Mouse (Mus musculus): ENCODE measurements around the gene Pnpla2. TPM values are rescaled to one million over a fixed set of nuclear protein-coding genes. Genes with fewer than 3 reads are reported as not detected.

The Pnpla2 gene
- polyA plus RNA-seq, 1 experiment from 2014 or later = 19.7 TPM

DNA sequence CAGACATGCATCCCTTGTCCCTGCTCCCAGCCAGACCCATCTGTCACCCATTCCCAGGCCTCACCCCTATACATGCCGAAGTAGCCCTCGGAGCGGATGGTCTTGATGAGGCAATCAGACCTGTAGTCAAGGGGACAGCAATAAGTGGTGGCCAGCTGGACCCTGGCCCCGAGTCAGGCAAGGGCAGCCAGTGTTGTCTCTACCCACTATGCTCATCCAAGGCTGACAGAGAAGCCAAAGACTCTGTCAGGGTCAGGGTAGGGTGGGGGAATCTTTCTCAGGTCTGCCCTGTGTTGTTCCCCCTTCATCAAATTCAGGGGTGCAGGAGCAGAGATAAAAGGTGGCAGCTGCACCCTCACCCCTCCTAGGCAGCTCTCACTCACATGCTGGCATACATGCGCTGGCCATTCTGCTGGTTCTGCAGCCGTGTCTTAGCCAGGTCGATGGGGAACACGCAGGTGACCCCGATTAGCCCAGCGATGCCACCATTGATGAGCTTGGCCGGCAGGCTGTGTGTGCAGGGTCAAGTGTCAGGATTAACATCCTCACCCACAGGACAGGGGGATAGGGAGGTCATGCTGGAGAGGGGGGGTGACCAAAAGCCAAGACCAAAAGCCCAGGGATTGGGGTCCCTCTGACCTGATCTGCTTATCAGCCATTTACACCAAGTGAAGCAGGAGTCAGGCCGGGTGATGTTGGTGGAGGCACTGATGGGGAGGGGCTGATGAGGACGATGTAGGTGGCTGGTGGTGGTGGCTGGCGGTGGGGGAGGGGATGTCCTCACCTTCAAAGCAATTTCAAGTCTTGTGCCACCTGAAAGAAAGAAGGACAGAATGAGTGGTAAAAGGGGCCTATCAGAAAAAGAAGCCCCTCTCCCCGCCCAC lies 21.2 kb upstream of the Pnpla2 start:
- peak overlapping the region; percentile 68 for H3K9ac ChIP-seq
- peaks cover 30% of the 10 kb centered on the region for H3K36me3 ChIP-seq
- H3K4me1 ChIP-seq (replicated peaks) = peaks cover 76% of the 10 kb centered on the region
- ATAC-seq (ENCODE audit: low FRiP score, low read depth) = no peak
- 75% methylated on average over 15 of the region's 15 CpGs for WGBS
- H3K27ac ChIP-seq (replicated peaks) = peak overlapping the region; percentile 84
- no peaks in the 10 kb centered on the region for H3K9me3 ChIP-seq
- no peaks in the 10 kb centered on the region for H3K27me3 ChIP-seq
- peak overlapping the region; percentile 84 for H3K4me2 ChIP-seq
- peak overlapping the region; percentile 61 for H3K4me3 ChIP-seq

DNA sequence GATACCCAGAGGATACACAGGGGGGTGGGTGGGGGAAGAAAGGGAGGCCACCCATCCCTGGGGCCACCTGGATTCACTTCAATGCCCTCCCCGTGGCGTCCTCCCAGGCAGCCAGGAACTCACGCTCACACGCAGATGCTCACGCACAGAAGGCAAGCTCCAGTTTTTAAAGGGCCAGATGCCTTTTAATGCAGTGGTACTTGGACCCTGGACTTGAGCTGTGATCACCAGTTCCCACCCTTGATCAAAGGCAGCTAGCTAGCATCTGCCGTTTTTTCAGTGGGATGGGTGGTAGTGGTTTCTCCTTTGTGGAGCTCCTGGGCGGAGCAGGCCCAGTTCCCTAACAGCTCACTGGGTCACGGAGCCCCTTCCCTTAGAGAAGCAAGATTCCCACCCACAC lies 20.5 kb upstream of the Pnpla2 start:
- Histone ChIP-seq H3K36me3 (peaks cover 30% of the 10 kb centered on the region), H3K9ac (peak overlapping the region; percentile 68), H3K4me2 (peak overlapping the region; percentile 84), H3K4me1 (replicated peaks) (peaks cover 72% of the 10 kb centered on the region), H3K27ac (replicated peaks) (peak overlapping the region; percentile 84), H3K27me3 (no peaks in the 10 kb centered on the region), H3K9me3 (no peaks in the 10 kb centered on the region), H3K4me3 (peak overlapping the region; percentile 61)
- peak; percentile 12; the same call in 1 of the 2 replicates for ATAC-seq (ENCODE audit: low FRiP score, low read depth)
- 9% methylated on average over 8 of the region's 8 CpGs for WGBS

DNA sequence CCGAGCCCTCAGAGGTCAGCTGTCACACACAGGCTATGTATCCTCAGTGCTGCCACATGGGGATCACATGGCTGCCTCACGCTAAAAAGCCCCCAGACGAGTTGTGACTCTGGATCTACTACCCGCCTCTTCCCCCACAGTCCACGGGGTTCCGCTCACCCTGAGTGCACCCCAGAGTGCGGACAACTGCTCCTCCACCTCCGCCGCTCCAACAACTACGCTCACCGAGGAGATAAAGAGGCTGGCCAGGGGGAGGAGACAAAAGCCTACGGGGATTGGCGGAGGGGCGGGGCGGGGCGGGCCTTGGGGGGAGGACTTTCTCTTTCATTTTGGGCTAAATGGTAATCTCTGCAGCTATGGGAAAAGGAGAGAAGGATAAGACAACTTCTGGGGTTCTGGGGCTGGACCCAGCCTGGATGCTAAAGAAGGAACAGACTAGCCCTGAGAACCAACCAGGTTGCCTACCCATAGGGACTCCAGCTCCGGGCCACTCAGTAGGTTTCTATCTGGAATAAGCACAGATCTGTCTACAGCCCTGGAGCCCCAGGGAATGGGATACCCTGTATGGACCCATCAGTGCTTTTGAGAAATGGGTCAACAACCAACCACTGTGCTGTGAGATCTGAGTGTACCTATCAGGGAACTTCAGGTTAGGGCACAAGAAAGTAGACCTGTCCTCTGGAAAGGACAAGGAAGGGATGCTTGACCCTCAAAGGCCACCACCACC lies 19.7 kb upstream of the Pnpla2 start:
- Histone ChIP-seq H3K9me3 (no peaks in the 10 kb centered on the region), H3K36me3 (peaks cover 28% of the 10 kb centered on the region), H3K4me2 (peak overlapping the region; percentile 84), H3K4me1 (replicated peaks) (peaks cover 64% of the 10 kb centered on the region), H3K27me3 (no peaks in the 10 kb centered on the region), H3K9ac (peak overlapping the region; percentile 68), H3K27ac (replicated peaks) (peak overlapping the region; percentile 84), H3K4me3 (peak overlapping the region; percentile 61)
- ATAC-seq (ENCODE audit: low FRiP score, low read depth) = peak; percentile 10; the same call in 1 of the 2 replicates
- WGBS = 4% methylated on average over 17 of the region's 17 CpGs

GRCm38 (mm10) chr7:141435856-141436522 lies 19.0 kb upstream of the Pnpla2 start:
- Histone ChIP-seq H3K9ac (peak overlapping the region; percentile 68; the same call in 1 of the 2 replicates), H3K27me3 (no peaks in the 10 kb centered on the region), H3K4me3 (peak overlapping the region; percentile 61), H3K4me1 (replicated peaks) (peaks cover 63% of the 10 kb centered on the region), H3K27ac (replicated peaks) (no peak overlapping the region), H3K4me2 (peak overlapping the region; percentile 84), H3K36me3 (peaks cover 21% of the 10 kb centered on the region), H3K9me3 (no peaks in the 10 kb centered on the region)
- WGBS = 70% methylated on average over 9 of the region's 9 CpGs
- no peak for ATAC-seq (ENCODE audit: low FRiP score, low read depth)

DNA sequence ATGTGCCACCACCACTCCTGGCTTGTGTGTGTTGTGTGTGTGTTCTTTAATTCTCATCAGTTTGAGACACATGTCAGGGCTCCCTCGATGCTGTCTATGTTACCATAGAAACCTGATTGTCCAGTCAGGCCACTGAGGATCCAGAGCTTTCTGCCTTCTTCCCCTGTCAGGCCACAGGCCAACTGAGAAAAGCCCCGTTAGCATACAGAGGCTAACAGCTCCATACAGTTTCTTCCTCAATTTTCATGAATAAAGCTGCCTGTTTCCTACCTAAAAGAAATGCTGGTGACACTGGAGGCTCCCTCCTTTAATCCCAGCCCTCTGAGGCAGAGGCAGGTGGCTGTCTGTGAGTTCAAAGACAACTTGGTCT lies 18.5 kb upstream of the Pnpla2 start:
- Histone ChIP-seq H3K9ac (peak overlapping the region; percentile 61; the same call in 1 of the 2 replicates), H3K4me2 (peak overlapping the region; percentile 84), H3K27me3 (no peaks in the 10 kb centered on the region), H3K4me1 (replicated peaks) (peaks cover 63% of the 10 kb centered on the region), H3K9me3 (no peaks in the 10 kb centered on the region), H3K27ac (replicated peaks) (peak overlapping the region; percentile 80; the same call in 1 of the 2 replicates), H3K36me3 (peaks cover 16% of the 10 kb centered on the region), H3K4me3 (peak overlapping the region; percentile 54)
- WGBS = 38% methylated on average over 2 of the region's 2 CpGs
- ATAC-seq (ENCODE audit: low FRiP score, low read depth) = no peak

GRCm38 (mm10) chr7:141437178-141438120 lies 17.5 kb upstream of the Pnpla2 start, which contains the start of gene Slc25a22:
TSS of gene Slc25a22 (minus strand) at chr7:141437892.
- Histone ChIP-seq H3K27me3 (no peaks in the 10 kb centered on the region), H3K36me3 (peaks cover 7% of the 10 kb centered on the region; the same call in 1 of the 2 replicates), H3K4me1 (replicated peaks) (peaks cover 57% of the 10 kb centered on the region), H3K9ac (peak within 1 kb of the TSS; percentile 61), H3K4me3 (peak within 1 kb of the TSS; percentile 54), H3K4me2 (peak within 1 kb of the TSS; percentile 84), H3K9me3 (no peaks in the 10 kb centered on the region), H3K27ac (replicated peaks) (peak within 1 kb of the TSS; percentile 80)
- peak; percentile 80 for ATAC-seq (ENCODE audit: low FRiP score, low read depth)
- WGBS = 5% methylated on average over 53 of the region's 53 CpGs

GRCm38 (mm10) chr7:141438201-141438968 lies 16.6 kb upstream of the Pnpla2 start:
- 94% methylated on average over 12 of the region's 12 CpGs for WGBS
- ATAC-seq (ENCODE audit: low FRiP score, low read depth) = no peak
- H3K4me1 ChIP-seq (replicated peaks) = peaks cover 57% of the 10 kb centered on the region
- H3K4me2 ChIP-seq = peak overlapping the region; percentile 84; the same call in 1 of the 2 replicates
- H3K9me3 ChIP-seq = no peaks in the 10 kb centered on the region
- peak overlapping the region; percentile 61; the same call in 1 of the 2 replicates for H3K9ac ChIP-seq
- peak overlapping the region; percentile 80; the same call in 1 of the 2 replicates for H3K27ac ChIP-seq (replicated peaks)
- H3K4me3 ChIP-seq = peak overlapping the region; percentile 54; the same call in 1 of the 2 replicates
- no peaks in the 10 kb centered on the region for H3K36me3 ChIP-seq
- H3K27me3 ChIP-seq = no peaks in the 10 kb centered on the region

DNA sequence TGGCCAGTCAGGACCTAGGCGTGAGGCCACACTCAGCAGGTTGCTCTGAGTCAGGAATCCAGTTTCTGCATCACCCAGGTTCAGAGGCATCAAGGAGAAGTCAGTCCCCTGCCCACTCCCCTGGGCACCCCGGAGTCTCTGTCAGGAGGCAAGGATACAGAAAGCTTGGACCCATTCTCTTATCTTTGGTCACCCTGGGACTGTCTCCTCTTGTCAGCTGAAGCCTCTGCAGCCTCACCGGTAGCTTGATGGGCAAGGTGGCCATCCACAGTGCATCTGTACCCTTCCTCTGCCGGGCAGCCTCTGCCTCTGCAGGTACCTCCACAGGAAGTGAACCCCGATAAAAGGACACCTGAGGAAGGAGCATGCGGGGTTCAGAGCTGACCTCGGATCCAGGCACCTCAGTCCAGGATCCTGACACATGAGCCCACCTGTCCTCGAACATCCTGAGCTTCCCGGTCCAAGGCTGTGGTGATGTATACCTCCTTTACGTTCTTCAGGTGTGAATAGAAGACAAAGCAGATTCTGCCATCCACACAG lies 15.8 kb upstream of the Pnpla2 start:
- Histone ChIP-seq H3K27me3 (no peaks in the 10 kb centered on the region), H3K4me2 (no peak overlapping the region), H3K9me3 (no peaks in the 10 kb centered on the region), H3K9ac (no peak overlapping the region), H3K27ac (replicated peaks) (no peak overlapping the region), H3K36me3 (no peaks in the 10 kb centered on the region), H3K4me1 (replicated peaks) (peaks cover 57% of the 10 kb centered on the region), H3K4me3 (no peak overlapping the region)
- ATAC-seq (ENCODE audit: low FRiP score, low read depth) = no peak
- 95% methylated on average over 10 of the region's 10 CpGs for WGBS

DNA sequence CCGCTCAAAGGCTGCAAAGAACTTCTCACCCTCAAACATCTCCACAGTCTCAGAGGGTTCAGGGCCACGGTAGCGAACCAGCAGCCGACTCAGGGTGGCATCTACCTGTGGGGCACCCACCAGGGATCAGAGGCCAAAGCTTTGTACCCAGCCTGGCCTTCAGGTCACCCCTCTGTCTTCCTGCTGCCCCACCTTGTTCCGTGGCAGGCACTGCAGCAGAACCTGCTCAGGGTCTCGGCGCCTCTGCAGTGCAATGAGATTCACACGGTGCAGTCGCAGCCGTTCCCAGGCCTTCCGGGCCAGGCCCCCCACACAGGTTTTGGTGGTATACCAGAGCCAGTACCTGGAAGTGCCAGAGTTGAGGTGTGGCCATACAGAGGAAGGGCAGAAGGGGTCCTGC lies 15.2 kb upstream of the Pnpla2 start:
- Histone ChIP-seq H3K27me3 (no peaks in the 10 kb centered on the region), H3K9me3 (no peaks in the 10 kb centered on the region), H3K36me3 (no peaks in the 10 kb centered on the region), H3K4me2 (no peak overlapping the region), H3K9ac (no peak overlapping the region), H3K27ac (replicated peaks) (no peak overlapping the region), H3K4me3 (no peak overlapping the region), H3K4me1 (replicated peaks) (peaks cover 51% of the 10 kb centered on the region)
- ATAC-seq (ENCODE audit: low FRiP score, low read depth) = no peak
- 94% methylated on average over 11 of the region's 11 CpGs for WGBS

DNA sequence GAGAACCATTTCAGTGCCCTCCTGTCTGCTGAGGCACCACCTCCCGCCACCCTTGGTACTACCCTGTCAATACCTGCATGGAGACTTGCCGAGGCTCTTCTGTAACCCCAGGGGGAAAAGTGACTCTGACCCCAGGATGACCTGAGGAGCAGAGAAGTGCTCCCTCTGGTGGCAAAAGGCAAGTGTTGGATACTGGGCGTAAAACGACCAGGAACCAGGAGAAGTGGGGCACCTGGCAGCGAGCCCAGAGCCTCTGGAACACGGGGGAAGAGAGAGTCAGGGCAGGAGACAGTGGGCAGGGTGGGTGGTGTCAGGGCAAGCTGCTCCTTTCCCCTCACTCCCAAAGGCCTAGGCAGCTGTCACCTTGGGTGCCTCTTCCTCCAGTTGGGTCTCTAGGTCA lies 14.4 kb upstream of the Pnpla2 start:
- WGBS = 31% methylated on average over 6 of the region's 6 CpGs
- H3K9me3 ChIP-seq = no peaks in the 10 kb centered on the region
- no peak overlapping the region for H3K9ac ChIP-seq
- no peaks in the 10 kb centered on the region for H3K36me3 ChIP-seq
- peaks cover 43% of the 10 kb centered on the region for H3K4me1 ChIP-seq (replicated peaks)
- ATAC-seq (ENCODE audit: low FRiP score, low read depth) = no peak
- no peak overlapping the region for H3K27ac ChIP-seq (replicated peaks)
- H3K27me3 ChIP-seq = no peaks in the 10 kb centered on the region
- no peak overlapping the region for H3K4me2 ChIP-seq
- H3K4me3 ChIP-seq = no peak overlapping the region
